Mouse (Mus musculus) urinary bladder, postnatal 10 days (tissue): ENCODE measurements around the gene Gnl2.
A peak's percentile ranks its signal among the peaks of the same experiment; 100 is the strongest.

Source experiments
- DNase-seq: peaks from one replicate; pipeline ENCODE4 v3.0.0; 2022; ENCODE audit warnings: low spot score

Gnl2 gene

GRCm38 (mm10) chr4:125002978-125003377 is 13.4 kb upstream of the Gnl2 start:
- no peak for DNase-seq

GRCm38 (mm10) chr4:125004886-125005285 is 11.5 kb upstream of the Gnl2 start:
- DNase-seq: no peak

- DNase-seq: no peak
Observed at GRCm38 (mm10) chr4:125007460-125007859, 8.9 kb upstream of the Gnl2 start.

GRCm38 (mm10) chr4:125008220-125008619 is 8.2 kb upstream of the Gnl2 start:
- no peak for DNase-seq

- no peak for DNase-seq
Observed at GRCm38 (mm10) chr4:125008712-125009111, 7.7 kb upstream of the Gnl2 start.

- DNase-seq: no peak
Observed at GRCm38 (mm10) chr4:125017431-125017830, 1.0 kb downstream of the Gnl2 start.

GRCm38 (mm10) chr4:125020780-125021538 is 4.6 kb downstream of the Gnl2 start:
- DNase-seq: no peak

GRCm38 (mm10) chr4:125029891-125030614 is 13.7 kb downstream of the Gnl2 start:
- peak; percentile 65 for DNase-seq

GRCm38 (mm10) chr4:125034341-125034740 is 18.0 kb downstream of the Gnl2 start:
- DNase-seq: no peak

- no peak for DNase-seq
Observed at GRCm38 (mm10) chr4:125044454-125044853, 28.1 kb downstream of the Gnl2 start.

GRCm38 (mm10) chr4:125055385-125055784 is 39.0 kb downstream of the Gnl2 start:
- DNase-seq: no peak

GRCm38 (mm10) chr4:125056476-125056875 is 40.1 kb downstream of the Gnl2 start:
- DNase-seq: no peak

- no peak for DNase-seq
Observed at GRCm38 (mm10) chr4:125057273-125057672, 40.9 kb downstream of the Gnl2 start.

GRCm38 (mm10) chr4:125058033-125058432 is 41.6 kb downstream of the Gnl2 start:
- no peak for DNase-seq

GRCm38 (mm10) chr4:125059025-125059424 is 42.6 kb downstream of the Gnl2 start:
- no peak for DNase-seq

- DNase-seq: no peak
Observed at GRCm38 (mm10) chr4:125063829-125064228, 47.4 kb downstream of the Gnl2 start.

GRCm38 (mm10) chr4:125065517-125066307 is 49.3 kb downstream of the Gnl2 start, which contains the start of gene Dnali1:
TSS of gene Dnali1 (minus strand) at chr4:125065703.
- DNase-seq: no peak

GRCm38 (mm10) chr4:125066490-125067370 is 50.3 kb downstream of the Gnl2 start, which contains the start of gene Snip1:
TSS of gene Snip1 (plus strand) at chr4:125066672.
- DNase-seq: peak; percentile 52

- DNase-seq: no peak
Observed at GRCm38 (mm10) chr4:125077700-125078099, 61.3 kb downstream of the Gnl2 start.

GRCm38 (mm10) chr4:125078698-125079097 is 62.3 kb downstream of the Gnl2 start:
- DNase-seq: no peak
